In the genomic region with DNA sequence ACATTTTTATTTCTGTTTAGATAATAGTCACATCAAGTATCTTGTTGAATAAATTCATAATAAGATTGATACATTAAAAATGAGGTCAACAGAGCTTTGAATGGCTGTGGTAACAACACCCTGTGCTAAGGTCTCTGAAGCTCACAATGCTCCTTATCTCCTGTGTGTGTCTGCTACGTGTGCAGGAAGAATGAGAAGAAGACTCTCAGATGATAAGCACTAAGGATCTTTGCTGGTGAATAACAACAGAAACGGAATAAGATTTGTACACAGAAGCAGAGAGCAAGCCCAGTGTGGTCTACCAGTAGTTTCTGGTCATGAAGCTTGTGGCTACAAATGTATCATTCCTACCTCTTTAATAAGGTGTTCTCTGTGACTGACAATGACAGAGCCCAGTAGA, we compare ENCODE assay signal across 1 mouse cellular context.
TF ChIP-seq lines count a peak whose summit lies in the region.

No protein-coding gene starts in this region.

TF ChIP-seq in MEL, 35 proteins besides CTCF, POLR2A, EP300 and RAD21:
- TF ChIP-seq TCF12 (IDR thresholded peaks at IDR 0.05; ENCODE audit: low read depth, low read length) (peak; percentile 78), BHLHE40 (IDR thresholded peaks at IDR 0.05; ENCODE audit: borderline replicate concordance, low read depth, low read length) (peak; percentile 53; the same call in 1 of the 2 replicates), NRF1 (IDR thresholded peaks at IDR 0.05; ENCODE audit: insufficient read depth, low read depth, low read length, poor library complexity, severe bottlenecking) (no peak), RCOR1 (IDR thresholded peaks at IDR 0.05; ENCODE audit: low read depth, low read length) (peak; percentile 65; the same call in 1 of the 2 replicates), ZC3H11A (IDR thresholded peaks at IDR 0.05; ENCODE audit: low read depth, low read length) (no peak), SMC3 (IDR thresholded peaks at IDR 0.05; ENCODE audit: low read depth, low read length) (0 out of 2 replicates have a peak, but pooled peaks have one; percentile 2), ETS1 (IDR thresholded peaks at IDR 0.05; ENCODE audit: low read depth, low read length) (peak; percentile 59), SIN3A (IDR thresholded peaks at IDR 0.05; ENCODE audit: low read length) (peak; percentile 41; the same call in 1 of the 2 replicates), GATA1 (IDR thresholded peaks at IDR 0.05; ENCODE audit: low read depth, low read length) (peak; percentile 90), TAL1 (IDR thresholded peaks at IDR 0.05; ENCODE audit: low read length) (peak; percentile 35; the same call in 1 of the 2 replicates), UBTF (IDR thresholded peaks at IDR 0.05; ENCODE audit: borderline replicate concordance, insufficient read depth, low read depth, low read length) (no peak)
